Mouse (Mus musculus) megakaryocyte-erythroid progenitor cell, adult 5-6 weeks (primary cell): ENCODE data around the gene Vmn1r4. TPM values are rescaled to one million over a fixed set of nuclear protein-coding genes. Genes with fewer than 3 reads are reported as not detected.
A peak's percentile ranks its signal among the peaks of the same experiment; 100 is the strongest.

Experiments used
- ATAC-seq: replicated peaks from 2 replicates; pipeline ENCODE4 v1.8.0; 2016; ENCODE audit warnings: mild to moderate bottlenecking, inconsistent platforms; ENCODE audit not compliant: severe bottlenecking, poor library complexity, low FRiP score, low TSS enrichment
- total RNA-seq, 2 experiments: library from RNA; stranded (forward) in 1 of 2; stranded (reverse) in 1 of 2; fragments of 200-1000, 215-1000 nt in 1 of 2; fragments of >200 nt in 1 of 2; fragmentation: Nextera tagmentation in 1 of 2; gene quantifications; 2 replicates each; pipeline ENCODE4 v1.2.3; 2014 to 2017

The Vmn1r4 gene
- total RNA-seq, 2 experiments from 2014 or later, result not detected

GRCm38 (mm10) chr6:56913092-56913858 is 10.5 kb upstream of the Vmn1r4 start:
- ATAC-seq, result peak; percentile 59

GRCm38 (mm10) chr6:56916279-56916678 is 7.5 kb upstream of the Vmn1r4 start:
- no peak for ATAC-seq

GRCm38 (mm10) chr6:56917578-56918368 is 6.0 kb upstream of the Vmn1r4 start:
- ATAC-seq, result peak; percentile 33; the same call in 1 of the 2 replicates

- no peak for ATAC-seq
These were observed 4.3 kb upstream of the Vmn1r4 start for GRCm38 (mm10) chr6:56919330-56920044.

- ATAC-seq, result peak; percentile 63
These were observed 3.4 kb upstream of the Vmn1r4 start for GRCm38 (mm10) chr6:56920222-56921092.

GRCm38 (mm10) chr6:56923331-56923725 is 487 bp upstream of the Vmn1r4 start:
- peak; percentile 55 for ATAC-seq

GRCm38 (mm10) chr6:56931648-56932415 is 8.0 kb downstream of the Vmn1r4 start:
- ATAC-seq, result no peak

- ATAC-seq, result no peak
These were observed 8.6 kb downstream of the Vmn1r4 start for GRCm38 (mm10) chr6:56932464-56932863.

GRCm38 (mm10) chr6:56934366-56934765 is 10.6 kb downstream of the Vmn1r4 start:
- ATAC-seq, result no peak

GRCm38 (mm10) chr6:56956436-56956835 is 32.6 kb downstream of the Vmn1r4 start:
- no peak for ATAC-seq

- no peak for ATAC-seq
These were observed 46.2 kb downstream of the Vmn1r4 start, which contains the start of gene Vmn1r5 for GRCm38 (mm10) chr6:56969973-56970372. Vmn1r5 (plus strand) TSS chr6:56970273.

GRCm38 (mm10) chr6:56996943-56997342 is 73.1 kb downstream of the Vmn1r4 start, which contains the start of gene Vmn1r6:
Vmn1r6 (plus strand) TSS chr6:56997243.
- no peak for ATAC-seq

Other genes with a start within 250 kb of the Vmn1r4 start
- 67.5 and 155 TPM in 2 replicates for gene Lsm5, start 219.3 kb upstream of the Vmn1r4 start, total RNA-seq (2014; fragmentation: Nextera tagmentation)
- gene Lsm5, start 219.3 kb upstream of the Vmn1r4 start, total RNA-seq (2017), result 154 and 171 TPM in 2 replicates
- gene Avl9, start 209.1 kb upstream of the Vmn1r4 start, total RNA-seq (2014; fragmentation: Nextera tagmentation), result 13.3 and 13.7 TPM in 2 replicates
- 26.6 and 27.0 TPM in 2 replicates for gene Avl9, start 209.1 kb upstream of the Vmn1r4 start, total RNA-seq (2017)
- gene Kbtbd2, start 126.2 kb upstream of the Vmn1r4 start, total RNA-seq (2014; fragmentation: Nextera tagmentation), result 23.3 and 32.6 TPM in 2 replicates
- gene Kbtbd2, start 126.2 kb upstream of the Vmn1r4 start, total RNA-seq (2017), result 57.3 and 81.0 TPM in 2 replicates
- gene Fkbp9, start 92.0 kb upstream of the Vmn1r4 start, total RNA-seq (2014; fragmentation: Nextera tagmentation), result 3.2 and 4.3 TPM in 2 replicates
- 6.6 and 7.4 TPM in 2 replicates for gene Fkbp9, start 92.0 kb upstream of the Vmn1r4 start, total RNA-seq (2017)
- gene Nt5c3, start 83 bp upstream of the Vmn1r4 start, total RNA-seq (2014; fragmentation: Nextera tagmentation), result 86.6 and 123 TPM in 2 replicates
- gene Nt5c3, start 83 bp upstream of the Vmn1r4 start, total RNA-seq (2017), result 83.5 and 116 TPM in 2 replicates
- gene Vmn1r5, start 46.3 kb downstream of the Vmn1r4 start, total RNA-seq (2014; fragmentation: Nextera tagmentation), result not detected in 2 replicates
- gene Vmn1r5, start 46.3 kb downstream of the Vmn1r4 start, total RNA-seq (2017), result not detected in 2 replicates
- gene Vmn1r6, start 73.2 kb downstream of the Vmn1r4 start, total RNA-seq (2014; fragmentation: Nextera tagmentation), result not detected in 2 replicates
- gene Vmn1r6, start 73.2 kb downstream of the Vmn1r4 start, total RNA-seq (2017), result not detected in 2 replicates
- gene Vmn1r7, start 101.3 kb downstream of the Vmn1r4 start, total RNA-seq (2014; fragmentation: Nextera tagmentation), result not detected in 2 replicates
- gene Vmn1r7, start 101.3 kb downstream of the Vmn1r4 start, total RNA-seq (2017), result not detected in 2 replicates
- gene Vmn1r8, start 108.3 kb downstream of the Vmn1r4 start, total RNA-seq (2014; fragmentation: Nextera tagmentation), result not detected in 2 replicates
- not detected in 2 replicates for gene Vmn1r8, start 108.3 kb downstream of the Vmn1r4 start, total RNA-seq (2017)
- not detected in 2 replicates for gene Vmn1r9, start 142.8 kb downstream of the Vmn1r4 start, total RNA-seq (2014; fragmentation: Nextera tagmentation)
- gene Vmn1r9, start 142.8 kb downstream of the Vmn1r4 start, total RNA-seq (2017), result not detected in 2 replicates
- gene Vmn1r10, start 185.4 kb downstream of the Vmn1r4 start, total RNA-seq (2014; fragmentation: Nextera tagmentation), result not detected in 2 replicates
- gene Vmn1r10, start 185.4 kb downstream of the Vmn1r4 start, total RNA-seq (2017), result not detected in 2 replicates
- gene Vmn1r11, start 209.4 kb downstream of the Vmn1r4 start, total RNA-seq (2014; fragmentation: Nextera tagmentation), result not detected in 2 replicates
- not detected in 2 replicates for gene Vmn1r11, start 209.4 kb downstream of the Vmn1r4 start, total RNA-seq (2017)
- gene Vmn1r12, start 232.9 kb downstream of the Vmn1r4 start, total RNA-seq (2014; fragmentation: Nextera tagmentation), result not detected in 2 replicates
- not detected in 2 replicates for gene Vmn1r12, start 232.9 kb downstream of the Vmn1r4 start, total RNA-seq (2017)